In the genomic region with DNA sequence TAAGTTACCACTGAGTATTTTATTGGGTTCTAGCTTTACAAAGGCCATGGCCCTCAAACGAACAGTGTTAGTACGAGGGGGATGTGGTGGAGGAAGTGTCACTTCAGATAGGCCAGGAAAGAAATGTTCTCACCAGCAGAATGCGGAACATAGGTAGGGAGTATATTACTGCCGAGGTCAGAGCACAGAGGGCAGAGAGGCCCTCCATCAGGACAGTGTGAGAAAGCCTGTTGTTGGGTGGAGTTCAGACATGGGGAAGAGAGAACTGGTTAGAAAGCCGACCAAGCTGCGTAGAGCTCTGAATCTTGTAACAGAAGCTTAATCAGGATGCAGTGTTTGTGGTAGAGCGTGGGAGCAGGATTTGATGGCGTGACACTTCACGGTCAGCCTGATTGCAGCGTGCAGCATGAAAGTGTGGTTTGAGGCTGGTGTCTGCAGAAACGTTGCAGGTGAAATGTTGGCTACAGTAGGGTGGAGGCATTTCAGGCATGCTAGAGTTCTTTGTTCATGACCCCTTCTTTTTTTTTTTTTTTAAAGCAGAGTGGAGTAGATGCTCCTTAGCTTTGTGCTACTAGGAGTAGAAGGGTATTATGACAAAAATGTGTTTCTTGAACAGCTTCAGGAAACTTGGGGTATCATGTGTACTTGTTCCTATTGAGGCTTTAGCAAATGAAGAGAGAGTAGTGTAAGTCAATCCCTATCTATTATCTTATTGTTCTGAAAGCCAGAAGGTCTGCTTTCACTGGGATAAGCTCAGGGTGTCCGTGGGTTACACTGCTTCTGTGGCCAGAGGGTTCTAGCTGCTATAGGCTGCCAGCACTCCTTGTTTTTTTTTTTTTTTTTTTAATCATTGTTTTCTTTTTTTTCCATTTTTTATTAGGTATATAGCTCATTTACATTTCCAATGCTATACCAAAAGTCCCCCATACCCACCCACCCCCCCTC, we compare ENCODE assay signal across 13 mouse cellular contexts.
DNase-seq lines count a peak whose midpoint lies in the region; ATAC-seq and TF ChIP-seq lines count a peak whose summit lies in the region.
"Had no signal": no experiment of that assay in that cellular context is flagged by ENCODE, and none has a peak within 500 bp of the region (broad histone marks: within the 10 kb centered on the region; RNA-seq: fewer than 3 reads in every experiment).

No protein-coding gene starts in this region.

- no peaks in the 10 kb centered on the region for H3K9me3 ChIP-seq in G1E (replicated peaks)
- H3K9me3 ChIP-seq: forebrain, embryonic 12.5 days; midbrain, embryonic 12.5 days had no signal

- peaks cover 33% of the 10 kb centered on the region for H3K36me3 ChIP-seq in G1E (replicated peaks)
- H3K36me3 ChIP-seq: forebrain, embryonic 12.5 days; midbrain, embryonic 12.5 days had no signal

- no peak for TF ChIP-seq CTCF in layer of hippocampus, adult 2 months (conservative IDR thresholded peaks at IDR 0.05)
- no peak for TF ChIP-seq CTCF in G1E (IDR thresholded peaks at IDR 0.05; ENCODE audit: low read depth, low read length)

- H3K27me3 ChIP-seq in G1E (ENCODE audit: insufficient read depth, low read length) = no peaks in the 10 kb centered on the region
- H3K27me3 ChIP-seq: forebrain, embryonic 12.5 days; midbrain, embryonic 12.5 days had no signal

- peak; percentile 52 for ATAC-seq in G1E (ENCODE audit: extremely low read depth, insufficient number of reproducible peaks, low FRiP score, poor library complexity, severe bottlenecking)
- ATAC-seq in granulocyte monocyte progenitor cell, adult 5-6 weeks (replicated peaks; ENCODE audit: poor library complexity, severe bottlenecking) = peak; percentile 67

- H3K4me3 ChIP-seq in layer of hippocampus, adult 2 months = no peak overlapping the region
- H3K4me3 ChIP-seq in G1E (ENCODE audit: low read depth, low read length) = peak overlapping the region; percentile 42; the same call in 1 of the 2 replicates
- H3K4me3 ChIP-seq: forebrain, embryonic 12.5 days; midbrain, embryonic 12.5 days had no signal

- H3K4me1 ChIP-seq in G1E (ENCODE audit: insufficient read depth, low read depth, low read length) = peaks cover 75% of the 10 kb centered on the region

- DNase-seq in layer of hippocampus, adult 2 months (ENCODE audit: low spot score in 2 of 2) = no peak
- no peak for DNase-seq in layer of hippocampus, postnatal 36 days
- peak; percentile 44 for DNase-seq in G1E (ENCODE audit: low spot score)
- peak; percentile 10 to 37 for DNase-seq in monocyte, adult 2 months (ENCODE audit: low read depth in 1 of 2, low spot score in 2 of 2)
- no peak for DNase-seq in gastrocnemius, adult 8-10 months (ENCODE audit: low spot score in 2 of 2)
- no peak for DNase-seq in right cerebral cortex, postnatal 4 days
- DNase-seq in cerebellum, adult 9-10 months = no peak
- DNase-seq: adrenal gland, adult 2 months; cerebellum, adult 18-20 months; kidney, adult 11 months had no signal

- peak overlapping the region; percentile 43; the same call in 1 of the 2 replicates for H3K27ac ChIP-seq in layer of hippocampus, adult 2 months
- H3K27ac ChIP-seq: forebrain, embryonic 12.5 days; midbrain, embryonic 12.5 days had no signal

Comparison
In these comparisons a context has a peak if more than half of its experiments do, and no peak if none do; other contexts are left out.
1. DNase-seq: peak in G1E (single experiment) and monocyte, adult 2 months (2 of 2); none in layer of hippocampus, adult 2 months (0 of 2), layer of hippocampus, postnatal 36 days (0 of 2), gastrocnemius, adult 8-10 months (0 of 2), right cerebral cortex, postnatal 4 days (single experiment) and cerebellum, adult 9-10 months (single experiment).